Mouse (Mus musculus) urinary bladder, adult 2 months (tissue): ENCODE results near the gene Rnf167. TPM values are rescaled to one million over a fixed set of nuclear protein-coding genes. Genes with fewer than 3 reads are reported as not detected.

ENCODE experiments used
- DNase-seq: peaks from one replicate; pipeline ENCODE4 v3.0.0; 2022; ENCODE audit warnings: low spot score
- polyA plus RNA-seq: library from polyadenylated mRNA; depleted of rRNA; stranded (reverse); fragments of >200 nt; gene quantifications from 2 replicates; pipeline ENCODE4 v1.2.3, GENCODE M21; 2012

Gene Rnf167
- polyA plus RNA-seq, 1 experiment = 116 TPM

DNA sequence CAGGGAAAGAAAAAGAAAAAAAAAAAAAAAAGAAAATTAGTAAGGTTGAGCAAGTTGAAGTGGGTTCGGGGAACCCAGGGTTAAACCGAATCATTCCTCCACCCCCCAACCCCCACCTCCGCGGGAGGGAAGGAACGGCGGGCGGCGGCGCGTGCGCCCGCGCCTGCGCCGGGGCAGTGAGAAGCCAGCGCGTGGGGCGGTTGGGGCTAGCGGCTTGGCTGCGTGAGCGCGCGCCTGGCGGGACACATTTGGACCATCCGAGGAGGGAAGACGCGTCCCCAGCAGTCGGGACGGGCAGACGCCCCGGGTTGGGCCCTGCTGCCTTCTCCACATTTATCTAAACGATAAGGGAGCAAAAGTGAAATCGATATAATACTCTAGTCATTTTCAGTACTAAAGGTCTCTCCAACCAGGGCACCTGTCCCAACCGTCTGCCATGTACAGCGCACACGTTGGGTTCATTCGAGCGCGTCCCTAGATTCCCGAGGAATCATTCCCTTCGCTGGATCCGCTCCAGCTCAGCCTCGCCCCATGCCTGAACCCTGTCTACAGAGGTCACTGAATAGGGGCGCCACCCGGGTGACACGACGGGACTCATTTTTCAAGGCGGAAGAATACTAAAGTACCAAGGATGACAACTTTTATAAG is 8.0 kb downstream of the Rnf167 start:
- peak; percentile 82 for DNase-seq

DNA sequence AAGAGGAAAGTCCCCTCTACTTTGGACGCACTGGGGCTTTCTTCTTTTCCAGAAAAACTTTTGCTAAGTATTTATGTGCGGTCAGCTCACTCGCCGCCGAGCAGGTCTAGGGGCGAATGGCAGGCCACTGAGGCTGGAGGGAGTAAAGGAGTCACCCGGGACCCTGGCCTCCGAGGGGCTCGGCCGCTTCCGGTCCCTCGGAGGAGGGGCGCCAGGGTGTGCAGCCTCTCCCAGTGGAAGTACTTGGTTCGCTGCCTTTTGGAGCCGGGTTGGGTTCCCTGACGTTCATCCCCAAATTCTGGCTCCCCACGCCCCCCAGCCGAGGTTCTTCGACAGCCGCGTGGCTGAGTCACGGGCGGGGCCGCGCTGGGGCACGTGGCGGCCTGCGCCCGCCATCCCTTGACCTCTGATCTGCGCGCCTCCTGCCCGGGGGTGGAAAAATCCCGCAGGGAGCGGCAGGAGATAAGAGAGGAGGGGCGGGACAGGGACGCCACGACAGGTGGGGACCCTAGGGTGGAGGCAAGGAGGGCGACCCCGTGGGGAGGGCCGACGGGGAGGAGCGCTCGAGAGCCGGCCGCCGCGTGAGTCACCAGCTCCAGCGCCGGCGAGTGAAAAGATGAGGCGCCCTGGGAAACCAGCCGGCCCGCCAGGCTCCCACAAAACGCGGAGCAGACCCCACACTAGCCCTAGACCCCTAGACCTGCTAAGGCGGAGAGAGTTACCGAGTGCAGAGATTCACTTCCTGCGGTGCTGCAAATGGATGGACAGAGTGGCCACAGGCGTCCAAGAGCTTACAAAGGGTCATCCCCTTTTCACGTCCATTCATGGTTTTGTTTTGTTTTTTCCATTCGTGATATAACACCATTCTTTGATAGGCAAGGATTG is 8.8 kb downstream of the Rnf167 start:
- DNase-seq = peak; percentile 79

DNA sequence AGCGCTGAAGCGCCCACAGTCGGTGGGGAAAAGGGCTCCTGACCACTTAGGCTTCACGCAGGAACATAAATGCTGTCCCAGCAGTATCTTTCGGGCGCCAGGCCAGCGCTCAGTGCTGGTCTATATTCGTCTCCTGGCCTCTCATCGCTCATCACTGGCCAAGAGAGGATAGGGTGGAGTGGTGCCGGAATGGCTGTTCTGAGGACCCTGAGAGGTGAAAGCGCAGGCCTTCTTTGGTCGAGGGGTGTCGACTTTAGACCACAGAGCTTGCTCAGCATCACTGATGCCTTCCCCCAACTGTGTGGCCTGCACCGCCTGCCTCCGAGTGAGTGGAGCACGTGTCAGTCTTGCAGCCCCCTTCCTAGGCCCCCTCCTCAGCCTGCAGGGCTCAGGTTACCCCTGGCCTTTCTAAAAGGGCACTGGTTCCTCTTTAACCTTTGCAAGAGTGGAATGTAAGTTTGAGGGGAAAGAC is 9.5 kb downstream of the Rnf167 start:
- no peak for DNase-seq

DNA sequence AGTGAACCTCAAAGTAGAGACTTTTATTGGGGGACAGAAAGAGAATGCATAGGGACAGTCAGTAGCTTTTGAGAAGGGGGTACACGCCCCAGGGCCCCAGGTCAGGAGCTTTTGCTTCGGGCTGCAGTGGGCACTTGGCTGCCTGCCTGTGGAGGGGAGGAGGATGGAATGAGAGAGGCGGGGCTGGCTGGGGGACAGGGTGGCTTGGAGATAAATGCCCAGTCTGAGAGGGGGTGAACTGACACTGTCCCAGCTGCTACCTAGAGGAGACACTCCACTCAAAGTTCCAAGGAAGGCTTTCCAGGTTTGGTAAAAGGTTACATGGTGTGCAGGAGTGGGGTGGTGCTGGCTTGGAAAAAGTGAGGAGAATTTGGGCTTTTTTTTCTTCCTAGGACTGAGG is 9.9 kb downstream of the Rnf167 start, which contains the start of gene Eno3:
Gene Eno3, plus strand, starts transcription at position 239 of the 400 bp plus-strand sequence.
- DNase-seq = no peak

DNA sequence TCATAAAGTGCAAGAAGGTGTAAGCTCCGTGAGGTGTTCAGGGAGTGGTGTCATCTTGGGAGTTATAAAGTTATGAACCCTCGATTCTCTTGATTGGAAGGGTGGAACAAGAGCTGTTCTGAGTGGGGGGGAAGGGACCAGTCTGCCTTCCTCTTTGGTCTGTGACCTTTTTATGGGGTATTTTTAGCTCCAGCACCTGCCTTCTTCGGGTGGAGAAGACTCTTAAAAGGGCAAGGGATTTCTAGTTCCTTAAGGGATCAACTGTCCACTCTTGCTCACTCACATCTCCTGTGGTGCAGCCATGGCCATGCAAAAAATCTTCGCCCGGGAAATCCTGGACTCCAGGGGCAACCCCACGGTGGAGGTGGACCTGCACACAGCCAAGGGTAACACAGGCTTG is 10.5 kb downstream of the Rnf167 start:
- no peak for DNase-seq

DNA sequence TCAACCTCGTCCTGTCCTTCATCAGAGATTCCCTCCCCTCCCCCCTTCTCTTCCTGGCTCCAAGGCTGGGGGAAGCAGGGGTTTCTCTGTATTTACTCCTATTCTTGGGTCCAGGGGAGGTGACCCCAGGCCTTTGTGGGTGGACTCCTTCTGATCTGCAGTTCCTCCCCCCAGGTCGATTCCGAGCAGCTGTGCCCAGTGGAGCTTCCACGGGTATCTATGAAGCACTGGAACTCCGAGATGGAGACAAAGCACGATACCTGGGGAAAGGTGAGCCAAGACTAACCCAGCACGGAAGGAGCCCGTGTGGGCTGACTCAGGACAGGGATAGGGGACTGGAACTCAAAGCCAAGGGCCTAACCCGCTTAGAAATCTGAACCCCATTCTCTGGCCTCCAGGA is 11.0 kb downstream of the Rnf167 start:
- DNase-seq = no peak

DNA sequence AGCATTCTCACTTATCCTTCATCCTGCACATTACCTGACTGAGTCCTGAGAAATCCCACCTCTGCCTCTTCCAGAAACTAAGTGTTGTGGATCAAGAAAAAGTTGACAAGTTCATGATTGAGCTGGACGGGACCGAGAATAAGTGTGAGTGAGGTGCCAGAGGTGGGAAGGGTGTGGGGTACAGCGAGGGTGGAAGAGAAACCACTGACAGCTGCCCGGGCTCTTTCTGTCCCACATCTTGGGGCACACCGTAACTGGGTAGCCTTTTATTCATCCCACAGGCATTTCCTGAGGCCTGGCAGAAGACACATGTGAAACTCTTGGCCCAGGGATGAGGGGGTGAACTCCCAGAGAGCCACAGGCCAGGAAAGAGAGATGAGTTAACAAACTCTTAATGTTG is 11.5 kb downstream of the Rnf167 start:
- DNase-seq = no peak

DNA sequence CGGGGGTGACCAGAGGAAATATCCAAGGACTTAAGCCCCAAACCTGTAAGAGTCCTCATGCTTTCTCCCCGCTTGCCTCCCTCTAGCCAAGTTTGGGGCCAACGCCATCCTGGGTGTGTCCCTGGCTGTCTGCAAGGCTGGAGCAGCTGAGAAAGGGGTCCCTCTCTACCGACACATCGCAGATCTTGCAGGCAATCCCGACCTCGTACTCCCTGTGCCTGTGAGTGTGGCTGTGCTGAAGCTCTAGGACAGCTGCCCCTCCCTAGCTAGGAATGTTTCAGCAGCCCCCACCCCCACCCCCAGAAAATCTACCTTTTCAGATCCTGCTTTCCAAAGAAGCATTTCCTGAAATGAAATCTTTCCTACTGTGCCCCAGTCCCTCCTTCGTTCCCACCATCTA is 11.9 kb downstream of the Rnf167 start:
- no peak for DNase-seq

DNA sequence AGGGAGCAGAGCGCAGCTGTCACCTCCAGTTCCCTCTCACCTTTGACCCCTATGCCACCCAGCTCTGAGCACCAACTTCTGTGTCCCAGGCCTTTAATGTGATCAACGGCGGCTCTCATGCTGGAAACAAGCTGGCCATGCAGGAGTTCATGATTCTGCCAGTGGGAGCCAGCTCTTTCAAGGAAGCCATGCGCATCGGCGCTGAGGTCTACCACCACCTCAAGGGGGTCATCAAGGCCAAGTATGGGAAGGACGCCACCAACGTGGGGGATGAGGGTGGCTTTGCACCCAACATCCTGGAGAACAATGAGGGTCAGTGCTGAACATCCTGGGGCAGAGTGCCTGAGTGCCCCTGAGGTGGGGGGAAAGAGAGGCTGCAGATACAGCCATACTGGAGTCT is 13.5 kb downstream of the Rnf167 start:
- no peak for DNase-seq

DNA sequence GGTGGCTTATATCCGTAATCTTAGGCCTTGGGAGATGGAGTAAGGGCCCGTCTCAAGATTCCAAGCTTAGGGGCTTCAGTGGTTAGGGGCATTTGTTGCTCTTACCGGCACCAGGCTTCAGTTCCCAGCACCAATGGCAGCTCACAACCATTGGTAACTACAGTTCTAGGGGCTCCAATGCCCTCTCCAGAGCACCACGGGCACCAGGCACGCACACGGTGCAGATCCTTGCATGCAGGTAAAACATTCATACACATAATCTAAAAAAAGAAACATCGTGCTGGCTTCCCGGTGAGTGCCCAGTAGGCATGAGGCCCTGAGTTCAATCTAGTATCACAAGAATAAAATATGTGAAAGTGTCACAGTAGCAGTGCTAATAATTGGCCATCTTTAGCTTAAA is 16.1 kb downstream of the Rnf167 start:
- DNase-seq = no peak

DNA sequence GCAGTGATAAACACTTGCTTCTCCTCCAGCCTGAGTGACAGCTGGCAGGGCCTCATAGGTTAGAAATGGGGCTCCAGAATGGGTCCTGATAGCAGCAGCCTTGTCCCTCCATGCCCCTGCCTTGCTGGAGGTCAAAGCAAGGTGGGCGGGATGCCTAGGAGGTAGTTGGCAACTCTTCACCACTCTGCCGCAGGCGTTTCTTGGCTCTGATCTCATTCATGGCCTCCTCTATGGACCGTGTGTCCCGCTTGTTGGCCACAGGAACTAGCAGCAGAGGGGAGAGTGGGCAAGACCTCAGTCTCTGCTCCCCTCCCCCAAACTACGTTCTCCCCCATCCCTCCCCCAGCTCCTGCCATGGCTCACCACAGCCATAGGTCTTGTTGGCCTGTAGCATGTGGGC is 16.9 kb downstream of the Rnf167 start:
- DNase-seq = no peak

DNA sequence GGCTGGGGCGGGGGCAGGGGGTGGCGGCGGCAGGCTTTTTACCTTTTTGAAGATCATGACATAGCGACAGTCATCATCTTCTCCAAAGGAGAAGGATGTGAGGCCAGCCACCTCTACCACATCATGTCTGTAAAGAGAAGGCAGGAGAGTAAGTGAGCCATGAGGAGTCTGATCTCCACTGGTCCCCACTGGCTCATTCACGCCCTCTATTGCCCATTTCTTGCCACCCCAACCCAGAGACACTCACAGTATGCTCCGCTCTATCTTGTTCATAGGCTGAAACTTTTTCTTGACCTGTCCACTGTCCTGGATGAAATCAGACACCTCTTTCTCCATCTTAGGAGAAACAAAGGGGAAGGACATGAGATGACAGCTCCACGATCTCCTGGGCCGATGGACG is 17.7 kb downstream of the Rnf167 start:
- DNase-seq = no peak

DNA sequence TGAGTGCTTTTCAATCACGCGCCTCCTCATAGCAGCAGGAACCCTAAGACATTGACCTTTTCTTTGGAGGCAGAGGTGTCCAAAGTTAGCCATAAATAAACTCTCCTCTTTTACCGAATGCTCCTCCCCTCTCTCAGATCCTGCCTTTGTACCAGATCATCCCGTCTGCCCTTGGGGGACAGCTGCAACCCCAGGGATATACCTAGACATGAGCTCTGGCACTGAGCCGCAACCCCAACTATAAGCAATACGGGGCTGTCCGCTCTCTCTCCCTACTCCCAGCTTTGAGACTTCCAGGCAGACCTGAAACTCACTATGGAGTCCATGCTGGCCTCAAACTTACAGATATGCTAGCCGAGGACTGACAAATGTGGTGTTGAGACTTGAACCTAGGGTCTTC is 19.7 kb downstream of the Rnf167 start:
- no peak for DNase-seq

DNA sequence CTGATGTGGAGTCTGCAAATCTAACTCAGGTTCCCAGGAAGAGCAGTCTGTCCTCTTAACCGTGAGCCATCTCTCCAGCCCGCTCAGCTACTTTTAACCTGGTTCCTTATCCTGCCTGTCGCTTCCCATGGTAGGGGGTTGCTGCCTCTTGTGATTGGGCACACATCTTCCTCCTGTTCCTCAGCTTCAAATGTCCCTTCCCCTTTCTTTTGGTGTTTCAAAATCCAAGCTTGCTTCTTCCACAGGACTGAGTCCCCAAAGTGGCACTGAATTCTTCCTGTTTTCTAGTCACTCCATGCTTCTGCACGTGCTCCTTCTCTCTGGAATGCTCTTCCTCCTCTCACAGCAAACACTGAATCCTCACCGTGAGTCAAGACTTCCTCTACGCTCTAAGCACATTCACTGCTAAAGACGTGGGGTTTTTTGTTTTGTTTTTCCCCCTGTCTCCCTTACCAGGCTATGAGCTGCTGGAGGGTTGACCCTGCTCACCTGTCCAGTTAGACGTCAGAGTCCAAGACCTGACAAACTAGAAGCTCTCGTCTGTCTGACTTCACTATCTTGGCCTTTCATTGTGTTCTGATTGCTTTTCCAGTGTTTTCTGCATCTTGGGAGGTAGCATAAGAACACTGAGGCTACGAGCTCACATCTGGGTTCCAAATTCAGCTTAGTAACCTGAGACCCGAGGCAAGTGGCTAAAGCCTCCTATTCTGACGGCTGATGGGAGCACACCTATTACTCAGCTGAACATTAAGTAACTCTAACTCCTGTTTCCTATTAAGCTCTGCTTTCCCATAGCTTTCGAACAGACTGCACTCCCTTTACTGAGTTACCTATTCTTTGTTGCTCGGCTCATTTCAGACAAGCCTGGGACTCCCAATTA is 20.5 kb downstream of the Rnf167 start:
- no peak for DNase-seq

DNA sequence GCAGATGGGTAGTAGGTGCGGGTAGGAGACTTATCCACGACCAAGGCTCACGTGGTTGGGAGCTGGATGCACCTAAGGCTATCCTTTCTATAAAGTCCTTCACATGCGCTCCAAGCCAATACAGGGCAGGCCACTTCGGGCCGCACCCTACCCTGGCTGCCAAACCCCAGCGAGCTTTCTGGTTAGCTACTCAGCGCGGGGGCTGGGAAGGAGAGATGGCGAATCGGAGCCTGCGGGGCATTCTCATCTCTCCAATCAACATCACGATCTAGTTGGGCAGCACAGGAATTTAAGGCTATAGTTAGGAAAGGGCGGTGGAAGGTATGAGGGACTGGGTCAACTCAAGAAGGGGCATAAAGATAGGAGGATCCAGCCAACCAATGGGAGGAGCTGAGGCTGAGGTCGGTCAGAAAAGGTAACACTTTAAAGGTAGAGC is 21.3 kb downstream of the Rnf167 start:
- DNase-seq = peak; percentile 65

DNA sequence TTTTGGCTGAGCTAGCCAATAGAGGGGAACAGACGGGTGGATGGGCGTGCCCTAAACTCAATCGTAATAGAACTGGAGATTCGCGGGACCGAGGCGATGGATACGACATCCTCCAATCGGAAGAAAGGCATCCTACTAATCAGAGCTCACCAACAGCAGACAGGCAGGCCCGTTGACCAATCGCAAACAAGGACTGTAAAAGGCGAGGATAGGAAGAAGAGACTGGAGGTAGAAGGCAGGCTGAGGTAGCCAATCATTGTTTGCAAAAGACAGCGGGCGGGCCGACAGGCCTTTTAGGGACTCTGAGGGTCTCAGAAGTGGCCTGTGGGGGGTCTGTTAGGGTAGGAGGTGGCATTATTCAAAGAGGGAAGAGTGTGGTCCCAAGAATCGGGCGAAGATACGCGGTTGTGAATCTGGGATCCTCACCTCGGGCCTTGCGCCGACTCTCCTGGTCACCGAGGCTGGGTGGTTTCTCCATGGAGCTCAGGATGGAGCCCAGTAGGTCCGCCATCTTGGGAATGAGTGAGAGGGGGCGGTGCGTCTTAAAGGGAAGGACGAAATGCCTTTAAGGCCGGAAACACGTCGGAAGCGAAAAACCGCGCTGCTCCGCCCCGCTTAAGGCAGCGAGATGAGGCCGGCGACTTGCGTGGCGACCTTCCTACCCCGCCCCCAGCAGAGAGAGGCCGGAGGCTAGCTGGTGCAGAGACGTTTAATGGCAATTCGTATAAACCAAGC is 21.9 kb downstream of the Rnf167 start, which contains the start of gene Spag7:
Gene Spag7, minus strand, starts transcription at position 646 of the 735 bp plus-strand sequence.
- peak; percentile 94 for DNase-seq

DNA sequence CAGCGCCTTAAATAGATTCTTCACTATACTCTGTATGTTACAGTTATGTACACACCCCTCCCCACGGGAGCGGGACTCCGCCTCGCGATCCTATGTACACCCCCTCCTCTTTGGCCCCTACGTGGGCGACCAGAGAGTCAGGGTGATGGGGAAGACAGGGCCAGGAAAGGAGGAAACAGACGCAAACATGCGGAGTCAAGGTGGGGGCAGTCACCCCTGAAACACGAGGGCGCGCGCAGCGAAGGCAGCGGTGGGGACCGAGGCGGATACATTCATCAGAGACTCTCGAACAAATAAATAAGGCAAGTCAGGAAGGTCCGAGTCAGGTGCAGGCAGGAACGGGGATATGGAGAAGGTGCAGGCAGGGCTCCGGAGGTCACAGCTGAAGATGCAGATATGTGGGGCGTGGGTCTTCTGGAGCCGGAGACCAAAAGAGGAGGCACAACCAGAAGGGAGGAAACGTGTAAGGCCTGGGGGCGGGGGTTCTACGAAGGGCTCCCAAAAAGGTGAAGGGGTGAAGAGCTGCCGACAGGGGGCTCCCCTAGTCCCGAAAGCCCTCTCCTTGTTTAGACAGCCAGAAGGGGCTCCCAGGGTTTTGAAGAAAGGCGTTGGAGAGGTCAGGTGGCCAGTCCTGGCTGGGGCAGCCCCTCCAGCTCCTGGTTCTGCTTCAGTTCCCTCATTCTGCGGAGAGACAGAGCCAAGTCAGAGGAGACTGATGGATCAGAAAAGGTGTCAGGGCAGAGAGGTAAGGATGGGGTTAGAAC is 22.7 kb downstream of the Rnf167 start:
- peak; percentile 58 for DNase-seq

DNA sequence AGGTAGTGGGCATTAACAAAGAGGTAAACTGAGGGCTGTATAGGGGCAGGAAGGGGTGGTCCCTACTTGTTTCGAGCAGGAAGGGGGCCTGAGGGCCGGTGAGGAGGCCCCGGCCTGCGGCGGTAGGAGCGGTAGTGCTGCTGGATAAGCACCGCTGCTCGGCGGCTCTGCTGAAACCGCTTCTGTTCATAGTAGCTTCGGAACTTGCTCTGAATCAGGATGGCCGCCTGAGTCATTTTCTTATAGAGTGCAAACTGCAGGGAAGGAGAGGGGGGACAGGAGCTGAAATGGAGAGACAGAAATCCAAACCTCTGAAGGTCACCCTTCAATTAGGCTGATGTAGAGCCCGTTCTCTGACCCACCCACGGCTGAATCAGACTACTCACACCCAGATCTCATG is 23.4 kb downstream of the Rnf167 start:
- DNase-seq = no peak

DNA sequence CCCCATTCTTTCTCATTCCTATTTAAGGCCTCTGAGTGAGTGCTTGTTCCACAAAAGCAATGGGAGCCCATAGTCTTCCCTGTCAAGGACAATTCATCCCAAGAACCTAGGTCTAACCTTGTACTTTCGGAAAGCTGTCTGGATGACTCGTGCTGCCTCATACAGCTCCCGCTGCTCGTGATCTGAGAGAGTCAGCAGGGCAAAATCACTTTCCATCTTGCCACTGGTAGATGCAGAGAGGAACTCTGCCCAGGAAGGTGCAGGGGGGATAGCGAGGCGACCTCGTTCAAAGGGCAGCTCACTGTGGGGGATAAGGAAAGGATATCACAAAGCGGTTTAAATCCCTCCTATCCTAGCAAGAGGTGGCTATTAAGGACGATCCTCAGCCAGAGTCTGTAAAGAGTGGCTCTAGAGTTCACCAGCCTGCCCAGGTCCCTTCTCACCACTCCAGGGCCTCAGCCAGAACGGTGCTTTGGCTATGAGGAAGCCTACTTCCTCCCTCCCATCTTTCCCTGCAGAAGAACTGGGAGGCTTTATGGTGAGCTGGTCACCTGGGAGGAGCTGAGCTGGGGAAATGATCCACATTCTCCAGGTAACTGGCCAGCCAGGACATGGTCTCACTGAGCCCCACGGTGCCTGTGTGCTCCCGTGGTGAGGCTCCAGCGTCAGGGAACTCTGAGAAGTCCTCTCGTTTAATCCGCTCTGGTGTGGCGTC is 24.5 kb downstream of the Rnf167 start:
- DNase-seq = no peak

DNA sequence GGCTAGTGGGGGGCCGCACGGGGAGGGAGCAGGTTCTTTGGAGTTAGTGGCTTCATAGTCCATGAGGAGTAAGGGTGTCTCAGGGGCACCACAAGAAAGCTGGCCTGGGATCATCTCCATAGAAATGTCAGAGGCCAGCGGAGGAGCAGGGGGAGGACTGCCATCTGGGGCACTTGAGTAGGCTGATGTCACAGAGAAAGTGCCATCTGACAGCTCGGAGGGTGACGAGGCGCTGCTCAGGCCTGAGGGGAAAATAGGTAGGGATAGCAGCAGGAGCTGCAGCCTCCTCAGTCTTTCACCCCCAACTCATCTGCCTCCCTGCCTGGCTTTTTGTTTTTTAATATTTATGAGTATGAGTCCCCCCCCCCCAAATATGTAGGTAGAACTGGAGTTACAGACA is 27.0 kb downstream of the Rnf167 start:
- DNase-seq = no peak
